Mouse (Mus musculus): ENCODE results near the gene Myo18b. TPM values are rescaled to one million over a fixed set of nuclear protein-coding genes. Genes with fewer than 3 reads are reported as not detected.

Myo18b gene
- polyA plus RNA-seq, 1 experiment from 2014 or later, result 0.08 TPM

DNA sequence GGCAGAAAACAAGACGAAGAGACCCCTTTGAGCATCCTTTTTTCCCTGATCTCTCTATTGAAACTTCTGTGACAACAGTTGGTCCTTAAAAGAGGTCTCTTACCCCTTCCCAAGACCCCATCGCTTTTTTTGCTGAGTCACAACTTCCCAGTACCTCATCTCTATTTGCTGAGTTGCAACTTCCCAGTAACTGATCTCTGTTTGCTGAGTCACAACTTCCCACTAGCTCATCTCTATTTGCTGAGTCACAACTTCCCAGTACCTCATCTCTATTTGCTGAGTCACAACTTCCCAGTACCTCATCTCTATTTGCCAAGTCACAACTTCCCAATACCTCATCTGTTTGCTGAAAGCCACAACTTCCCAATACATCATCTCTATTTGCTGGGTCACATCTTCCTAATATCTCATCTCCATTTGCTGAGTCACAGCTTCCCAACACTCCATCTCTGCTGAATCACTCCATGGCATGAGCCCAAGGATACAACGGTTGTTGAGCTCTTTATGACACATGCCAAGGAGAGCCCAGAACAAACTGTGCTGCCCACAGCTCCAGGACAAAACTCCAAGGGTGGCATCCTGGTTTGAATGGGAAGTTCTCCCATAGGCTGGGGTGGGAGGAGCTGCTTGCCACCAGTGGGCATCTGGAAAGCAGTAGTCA is 134.6 kb downstream of the Myo18b start:
- no peak for ATAC-seq
- no peaks in the 10 kb centered on the region for H3K36me3 ChIP-seq
- H3K4me1 ChIP-seq, result no peaks in the 10 kb centered on the region
- no peak overlapping the region for H3K4me3 ChIP-seq
- no peaks in the 10 kb centered on the region for H3K27me3 ChIP-seq (replicated peaks)
- H3K27ac ChIP-seq, result no peak overlapping the region
- H3K9me3 ChIP-seq (replicated peaks), result no peaks in the 10 kb centered on the region
- H3K9ac ChIP-seq, result no peak overlapping the region
- no peak overlapping the region for H3K4me2 ChIP-seq
- 66% methylated on average over 3 of the region's 3 CpGs for WGBS (ENCODE audit: insufficient replicate concordance)

- no peak overlapping the region for H3K4me2 ChIP-seq
- H3K36me3 ChIP-seq, result no peaks in the 10 kb centered on the region
- H3K9me3 ChIP-seq (replicated peaks), result no peaks in the 10 kb centered on the region
- no peak overlapping the region for H3K4me3 ChIP-seq
- WGBS (ENCODE audit: insufficient replicate concordance), result 20% methylated on average over 10 of the region's 10 CpGs
- no peak overlapping the region for H3K9ac ChIP-seq
- H3K27ac ChIP-seq, result no peak overlapping the region
- ATAC-seq, result no peak
- H3K4me1 ChIP-seq, result no peaks in the 10 kb centered on the region
- no peaks in the 10 kb centered on the region for H3K27me3 ChIP-seq (replicated peaks)
Observed at GRCm38 (mm10) chr5:112755581-112755980, 140.6 kb downstream of the Myo18b start.

- no peak for ATAC-seq
- peaks cover 5% of the 10 kb centered on the region; the same call in 1 of the 2 replicates for H3K27me3 ChIP-seq (replicated peaks)
- no peak overlapping the region for H3K4me3 ChIP-seq
- H3K36me3 ChIP-seq, result no peaks in the 10 kb centered on the region
- WGBS (ENCODE audit: insufficient replicate concordance), result 60% methylated on average over 5 of the region's 5 CpGs
- peaks cover 15% of the 10 kb centered on the region for H3K9me3 ChIP-seq (replicated peaks)
- H3K4me1 ChIP-seq, result no peaks in the 10 kb centered on the region
- H3K4me2 ChIP-seq, result no peak overlapping the region
- no peak overlapping the region for H3K27ac ChIP-seq
- H3K9ac ChIP-seq, result no peak overlapping the region
Observed at GRCm38 (mm10) chr5:112749634-112750033, 146.5 kb downstream of the Myo18b start.

- H3K4me2 ChIP-seq, result no peak overlapping the region
- H3K4me1 ChIP-seq, result no peaks in the 10 kb centered on the region
- H3K9me3 ChIP-seq (replicated peaks), result peaks cover 15% of the 10 kb centered on the region
- ATAC-seq, result no peak
- H3K27me3 ChIP-seq (replicated peaks), result peaks cover 5% of the 10 kb centered on the region; the same call in 1 of the 2 replicates
- no peak overlapping the region for H3K9ac ChIP-seq
- no peaks in the 10 kb centered on the region for H3K36me3 ChIP-seq
- H3K27ac ChIP-seq, result no peak overlapping the region
- no peak overlapping the region for H3K4me3 ChIP-seq
- 42% methylated on average over 21 of the region's 21 CpGs for WGBS (ENCODE audit: insufficient replicate concordance)
Observed at GRCm38 (mm10) chr5:112748001-112748719, 148.0 kb downstream of the Myo18b start.

DNA sequence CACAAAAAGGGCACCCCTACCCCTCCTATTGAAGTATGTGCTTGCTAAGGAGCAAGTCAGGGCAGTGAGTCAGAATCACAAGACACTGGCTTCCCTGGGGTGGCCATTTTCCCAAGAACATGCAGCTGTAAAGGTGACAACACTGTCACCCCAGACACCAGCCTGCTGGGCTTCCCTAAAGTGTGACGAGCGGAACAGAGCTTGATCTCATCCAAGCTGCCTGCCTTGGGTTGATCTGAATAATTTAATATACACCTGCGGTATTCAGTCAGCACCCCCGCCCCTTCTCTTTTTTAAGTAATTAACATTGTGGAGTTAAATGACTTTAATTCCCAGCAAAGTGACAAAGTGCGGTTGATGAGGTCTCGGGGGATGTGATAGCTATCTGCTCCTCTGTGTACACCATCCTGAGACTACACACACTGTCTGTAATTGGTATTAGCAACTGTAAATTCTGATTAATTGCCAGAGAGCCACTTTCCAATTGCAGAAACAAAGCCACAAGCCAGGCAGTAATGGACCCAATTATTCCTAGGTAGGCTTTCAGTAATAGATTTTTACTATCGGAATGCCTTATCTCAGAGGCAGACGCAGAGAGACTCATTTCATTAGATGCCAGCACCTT is 148.7 kb downstream of the Myo18b start:
- H3K4me2 ChIP-seq, result no peak overlapping the region
- peaks cover 15% of the 10 kb centered on the region for H3K9me3 ChIP-seq (replicated peaks)
- H3K27ac ChIP-seq, result no peak overlapping the region
- 45% methylated on average over 8 of the region's 8 CpGs for WGBS (ENCODE audit: insufficient replicate concordance)
- no peaks in the 10 kb centered on the region for H3K36me3 ChIP-seq
- H3K4me3 ChIP-seq, result no peak overlapping the region
- peaks cover 5% of the 10 kb centered on the region; the same call in 1 of the 2 replicates for H3K27me3 ChIP-seq (replicated peaks)
- no peak overlapping the region for H3K9ac ChIP-seq
- no peak for ATAC-seq
- H3K4me1 ChIP-seq, result no peaks in the 10 kb centered on the region

DNA sequence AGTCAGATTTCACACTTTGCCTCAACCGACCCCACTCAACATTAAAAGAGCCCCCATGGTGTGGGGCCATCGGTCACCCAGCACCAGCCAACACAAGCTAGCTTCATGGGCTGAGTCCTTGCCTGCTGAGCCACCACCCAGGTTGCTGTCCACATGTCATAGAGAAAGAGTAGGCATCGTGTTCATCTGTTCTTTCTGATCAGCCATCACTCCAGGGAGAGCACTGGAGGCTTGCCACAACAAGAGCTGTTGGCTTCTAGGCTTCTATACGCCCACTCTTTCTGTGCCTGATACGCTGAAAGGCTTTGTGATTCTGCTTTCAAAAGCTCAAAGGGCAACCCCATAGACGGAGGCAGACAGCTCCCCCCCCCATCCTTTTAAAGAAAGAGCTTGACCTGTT is 151.0 kb downstream of the Myo18b start:
- Histone ChIP-seq H3K27me3 (replicated peaks) (peaks cover 5% of the 10 kb centered on the region; the same call in 1 of the 2 replicates), H3K4me3 (no peak overlapping the region), H3K4me1 (no peaks in the 10 kb centered on the region), H3K4me2 (no peak overlapping the region), H3K9me3 (replicated peaks) (peaks cover 15% of the 10 kb centered on the region), H3K27ac (no peak overlapping the region), H3K36me3 (no peaks in the 10 kb centered on the region), H3K9ac (no peak overlapping the region)
- WGBS (ENCODE audit: insufficient replicate concordance), result 64% methylated on average over 6 of the region's 6 CpGs
- ATAC-seq, result no peak

DNA sequence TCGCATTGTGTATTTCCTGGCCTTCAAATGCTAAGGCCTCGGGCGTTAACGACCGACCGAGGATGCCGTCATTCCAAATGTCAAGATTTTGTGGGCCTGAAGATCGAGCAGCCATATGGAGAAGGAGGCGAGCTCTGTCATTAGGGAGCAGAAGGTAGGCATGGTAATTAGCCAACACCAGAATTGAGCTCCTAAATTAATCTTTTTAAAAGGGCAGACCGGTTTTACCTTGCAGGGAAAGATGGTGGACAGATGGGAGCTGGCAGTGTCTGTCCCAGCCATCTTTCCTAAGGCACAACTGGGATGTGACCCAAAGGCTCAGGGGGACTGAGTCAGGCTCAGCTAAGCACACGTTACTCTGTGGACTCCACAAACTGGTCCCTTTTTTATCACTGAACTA is 151.6 kb downstream of the Myo18b start:
- H3K9me3 ChIP-seq (replicated peaks), result peaks cover 15% of the 10 kb centered on the region
- H3K4me2 ChIP-seq, result no peak overlapping the region
- H3K4me3 ChIP-seq, result no peak overlapping the region
- ATAC-seq, result no peak
- no peak overlapping the region for H3K27ac ChIP-seq
- H3K36me3 ChIP-seq, result no peaks in the 10 kb centered on the region
- H3K9ac ChIP-seq, result no peak overlapping the region
- H3K4me1 ChIP-seq, result no peaks in the 10 kb centered on the region
- peaks cover 5% of the 10 kb centered on the region; the same call in 1 of the 2 replicates for H3K27me3 ChIP-seq (replicated peaks)
- 77% methylated on average over 11 of the region's 11 CpGs for WGBS (ENCODE audit: insufficient replicate concordance)

DNA sequence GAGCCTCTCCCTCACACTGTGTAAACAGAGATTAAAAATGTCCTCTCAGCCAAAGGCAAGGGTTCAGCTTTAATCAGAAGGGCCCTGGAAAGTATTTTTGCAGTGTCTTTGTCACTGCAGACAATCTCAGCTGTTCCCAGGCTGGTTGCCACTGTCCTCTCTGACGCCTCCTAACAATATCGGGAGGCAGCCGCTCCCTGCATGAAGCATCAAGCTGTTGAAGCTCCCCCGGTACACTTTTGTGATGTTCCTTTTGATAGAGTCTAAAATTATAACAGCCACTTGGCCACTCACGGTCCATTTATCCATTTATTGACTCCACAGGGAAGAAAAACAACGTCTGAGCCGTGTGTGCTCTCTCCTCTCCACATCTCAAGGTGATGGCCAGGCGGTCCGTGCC is 153.0 kb downstream of the Myo18b start:
- H3K4me1 ChIP-seq, result no peaks in the 10 kb centered on the region
- H3K36me3 ChIP-seq, result no peaks in the 10 kb centered on the region
- peaks cover 15% of the 10 kb centered on the region for H3K9me3 ChIP-seq (replicated peaks)
- no peak overlapping the region for H3K4me3 ChIP-seq
- peaks cover 4% of the 10 kb centered on the region; the same call in 1 of the 2 replicates for H3K27me3 ChIP-seq (replicated peaks)
- WGBS (ENCODE audit: insufficient replicate concordance), result 72% methylated on average over 9 of the region's 9 CpGs
- H3K27ac ChIP-seq, result no peak overlapping the region
- no peak overlapping the region for H3K4me2 ChIP-seq
- no peak overlapping the region for H3K9ac ChIP-seq
- ATAC-seq, result no peak

DNA sequence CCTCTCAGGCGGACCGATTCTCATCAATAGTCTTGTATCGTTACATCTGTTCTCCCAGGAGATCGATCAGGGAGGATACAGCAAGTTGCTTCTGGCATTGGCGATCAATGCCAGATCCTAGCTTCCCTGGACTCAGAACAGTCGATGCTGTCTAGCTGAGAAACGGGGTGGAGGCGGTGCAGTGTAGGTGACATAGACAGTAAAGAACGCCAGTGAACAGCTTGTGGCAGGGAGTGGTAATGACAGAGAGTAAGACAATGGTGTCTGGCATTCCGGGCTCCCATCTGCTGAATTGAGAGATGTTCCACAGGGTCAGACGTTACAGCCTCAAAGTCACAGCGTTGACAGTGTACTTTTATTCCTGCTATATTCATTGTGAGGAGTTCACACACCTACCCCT is 155.5 kb downstream of the Myo18b start:
- no peak for ATAC-seq
- no peaks in the 10 kb centered on the region for H3K4me1 ChIP-seq
- H3K36me3 ChIP-seq, result no peaks in the 10 kb centered on the region
- WGBS (ENCODE audit: insufficient replicate concordance), result 67% methylated on average over 12 of the region's 12 CpGs
- no peaks in the 10 kb centered on the region for H3K27me3 ChIP-seq (replicated peaks)
- no peak overlapping the region for H3K4me3 ChIP-seq
- H3K9ac ChIP-seq, result no peak overlapping the region
- H3K27ac ChIP-seq, result no peak overlapping the region
- peaks cover 3% of the 10 kb centered on the region; the same call in 1 of the 2 replicates for H3K9me3 ChIP-seq (replicated peaks)
- no peak overlapping the region for H3K4me2 ChIP-seq

DNA sequence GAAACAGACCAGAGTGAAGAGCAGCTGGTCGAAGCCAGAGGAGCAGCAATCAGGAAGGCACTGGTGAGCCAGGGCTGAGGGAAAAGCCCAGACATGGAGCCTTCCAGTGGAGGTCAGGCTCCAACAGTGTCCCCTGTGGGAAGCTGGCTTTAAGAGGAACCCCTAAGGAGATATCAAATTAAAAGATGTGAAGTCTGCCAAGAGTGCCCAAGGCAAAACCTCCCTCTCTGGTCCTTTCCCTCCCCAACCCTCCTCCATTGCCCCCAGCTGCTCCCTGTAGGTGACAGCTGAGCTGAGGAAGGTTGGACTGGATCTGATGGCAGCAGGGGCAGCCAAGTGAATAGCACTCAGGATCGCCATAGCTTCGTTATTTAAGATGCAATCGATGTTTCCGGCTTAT is 161.1 kb downstream of the Myo18b start:
- Histone ChIP-seq H3K27me3 (replicated peaks) (no peaks in the 10 kb centered on the region), H3K36me3 (no peaks in the 10 kb centered on the region), H3K4me3 (no peak overlapping the region), H3K9me3 (replicated peaks) (no peaks in the 10 kb centered on the region), H3K27ac (no peak overlapping the region), H3K4me1 (no peaks in the 10 kb centered on the region), H3K9ac (no peak overlapping the region), H3K4me2 (no peak overlapping the region)
- 65% methylated on average over 5 of the region's 5 CpGs for WGBS (ENCODE audit: insufficient replicate concordance)
- no peak for ATAC-seq

DNA sequence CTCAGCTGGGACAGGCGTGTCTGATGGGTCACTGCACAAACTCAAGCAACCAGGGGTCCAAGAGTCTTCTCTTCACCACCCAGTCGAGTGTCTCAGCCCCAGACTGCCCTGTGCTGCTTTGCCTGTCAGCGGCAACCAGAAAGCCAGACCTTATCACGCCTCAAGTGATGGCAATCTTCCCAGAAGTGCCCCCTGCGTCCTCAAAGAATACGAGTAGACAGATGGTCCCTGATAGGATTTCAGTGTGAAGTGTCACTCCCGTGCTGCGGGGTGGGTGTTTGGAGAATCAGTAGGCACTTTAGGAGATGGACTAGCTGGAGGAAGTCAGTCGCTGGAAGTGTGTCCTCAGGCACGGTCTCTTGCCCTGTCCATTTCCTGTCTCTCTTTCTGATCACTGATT is 165.6 kb downstream of the Myo18b start:
- no peak for ATAC-seq
- no peaks in the 10 kb centered on the region for H3K36me3 ChIP-seq
- no peak overlapping the region for H3K4me3 ChIP-seq
- 21% methylated on average over 10 of the region's 10 CpGs for WGBS (ENCODE audit: insufficient replicate concordance)
- H3K9me3 ChIP-seq (replicated peaks), result no peaks in the 10 kb centered on the region
- H3K4me1 ChIP-seq, result no peaks in the 10 kb centered on the region
- no peaks in the 10 kb centered on the region for H3K27me3 ChIP-seq (replicated peaks)
- H3K4me2 ChIP-seq, result no peak overlapping the region
- no peak overlapping the region for H3K9ac ChIP-seq
- no peak overlapping the region for H3K27ac ChIP-seq

DNA sequence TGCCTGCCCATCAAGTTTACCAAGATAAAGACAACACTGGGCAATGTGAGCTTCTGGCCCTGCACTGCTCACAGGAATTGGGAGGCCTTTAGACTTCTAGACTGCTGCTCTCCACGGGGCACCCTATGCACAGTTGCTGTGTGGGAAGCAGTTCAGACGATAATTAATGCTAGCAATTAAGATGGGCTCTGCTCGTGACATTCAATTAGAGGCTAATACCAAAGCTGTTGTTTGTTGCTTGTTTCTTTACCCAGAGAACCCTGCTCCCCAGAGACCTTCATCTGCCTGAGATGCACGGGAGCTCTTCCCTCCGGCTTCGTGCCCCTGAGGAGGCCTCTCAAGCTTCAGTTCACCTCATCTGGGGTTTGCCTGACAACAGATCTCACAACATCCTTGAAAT is 167.7 kb downstream of the Myo18b start:
- Histone ChIP-seq H3K9me3 (replicated peaks) (no peaks in the 10 kb centered on the region; the same call in 1 of the 2 replicates), H3K27ac (no peak overlapping the region), H3K4me1 (no peaks in the 10 kb centered on the region), H3K4me3 (no peak overlapping the region), H3K9ac (no peak overlapping the region), H3K36me3 (no peaks in the 10 kb centered on the region), H3K27me3 (replicated peaks) (no peaks in the 10 kb centered on the region), H3K4me2 (no peak overlapping the region)
- WGBS (ENCODE audit: insufficient replicate concordance), result 57% methylated on average over 6 of the region's 6 CpGs
- ATAC-seq, result no peak
